Mouse (Mus musculus) embryonic facial prominence, embryonic 10.5 days (tissue): Measurements from ENCODE around the gene Gm49383. TPM values are rescaled to one million over a fixed set of nuclear protein-coding genes. Genes with fewer than 3 reads are reported as not detected.
"Not testable (repeated sequence)": the region's sequence is repeated elsewhere in the genome, so short reads cannot be mapped to it uniquely, and the experiment has no call there.

Source experiments
- DNase-seq: peaks from one replicate; pipeline ENCODE4 v3.0.0-alpha.2; 2017; ENCODE audit warnings: low spot score
- H3K27ac ChIP-seq: fragments of 300-500 bp; sonication (generic); replicated peaks from 2 replicates; pipeline ENCODE4 v1.5.1; 2016; ENCODE audit warnings: mild to moderate bottlenecking
- H3K27me3 ChIP-seq: fragments of 300-500 bp; sonication (generic); replicated peaks from 2 replicates; pipeline ENCODE4 v1.6.1; 2016; ENCODE audit warnings: low read depth, mild to moderate bottlenecking; ENCODE audit not compliant: poor library complexity, severe bottlenecking
- H3K36me3 ChIP-seq: fragments of 300-500 bp; sonication (generic); replicated peaks from 2 replicates; pipeline ENCODE4 v1.6.1; 2016; ENCODE audit warnings: mild to moderate bottlenecking, moderate library complexity
- H3K4me1 ChIP-seq: fragments of 300-500 bp; sonication (generic); 2 replicates; pipeline ENCODE4 v1.6.1; 2016
- H3K4me3 ChIP-seq: fragments of 300-500 bp; sonication (generic); 2 replicates; pipeline ENCODE4 v1.5.1; 2016; ENCODE audit warnings: mild to moderate bottlenecking, moderate library complexity
- H3K9me3 ChIP-seq: fragments of 300-500 bp; sonication (generic); 2 replicates; pipeline ENCODE4 v1.6.1; 2016; ENCODE audit warnings: mild to moderate bottlenecking
- WGBS: fragments of 180-500 bp; shearing (Covaris S2); methylation state at CpG from one replicate; pipeline ENCODE4 v1.1.7; 2016; 5-methylcytosine and 5-hydroxymethylcytosine counted together
- polyA plus RNA-seq: library from polyadenylated mRNA; unstranded; fragments of >200 nt; fragmentation: Nextera tagmentation; extraction: Ambion mirVana; gene quantifications from 2 replicates; pipeline ENCODE4 v1.2.1, GENCODE M21; 2016

Gm49383 gene
- polyA plus RNA-seq, 1 experiment from 2014 or later = 57.7 TPM

GRCm38 (mm10) chr12:69168461-69169106, 28.3 kb downstream of the Gm49383 start, which contains the start of gene Lrr1:
TSS of gene Lrr1 (plus strand) at chr12:69168814.
- Histone ChIP-seq H3K9me3 (no peaks in the 10 kb centered on the region), H3K27me3 (no peaks in the 10 kb centered on the region), H3K27ac (peak within 1 kb of the TSS; percentile 96), H3K4me3 (peak within 1 kb of the TSS; percentile 83), H3K36me3 (peaks cover 15% of the 10 kb centered on the region), H3K4me1 (peaks cover 16% of the 10 kb centered on the region)
- WGBS = under 1% methylated on average over 40 of the region's 40 CpGs
- peak; percentile 87 for DNase-seq

- no peak for DNase-seq
- no peaks in the 10 kb centered on the region for H3K9me3 ChIP-seq
- 9% methylated on average over 18 of the region's 18 CpGs for WGBS
- peaks cover 16% of the 10 kb centered on the region for H3K4me1 ChIP-seq
- H3K36me3 ChIP-seq = peaks cover 9% of the 10 kb centered on the region
- H3K27me3 ChIP-seq = no peaks in the 10 kb centered on the region
- H3K27ac ChIP-seq = peak overlapping the region; percentile 96
- peak overlapping the region; percentile 83 for H3K4me3 ChIP-seq
Measured at GRCm38 (mm10) chr12:69167656-69168460, 29.0 kb downstream of the Gm49383 start.

GRCm38 (mm10) chr12:69166861-69167581, 29.9 kb downstream of the Gm49383 start:
- peaks cover 16% of the 10 kb centered on the region for H3K4me1 ChIP-seq
- H3K9me3 ChIP-seq, H3K27ac ChIP-seq, DNase-seq, H3K4me3 ChIP-seq, H3K27me3 ChIP-seq, H3K36me3 ChIP-seq: not testable (repeated sequence)
- 65% methylated on average over 8 of the region's 8 CpGs for WGBS

- H3K9me3 ChIP-seq = no peaks in the 10 kb centered on the region
- H3K4me1 ChIP-seq = peaks cover 12% of the 10 kb centered on the region
- WGBS = 60% methylated on average over 3 of the region's 3 CpGs
- H3K27ac ChIP-seq = no peak overlapping the region
- no peak overlapping the region for H3K4me3 ChIP-seq
- H3K27me3 ChIP-seq = no peaks in the 10 kb centered on the region
- no peak for DNase-seq
- H3K36me3 ChIP-seq = no peaks in the 10 kb centered on the region
Measured at GRCm38 (mm10) chr12:69164904-69165303, 32.0 kb downstream of the Gm49383 start.

GRCm38 (mm10) chr12:69163586-69163985, 33.3 kb downstream of the Gm49383 start:
- not testable (repeated sequence) for H3K4me1 ChIP-seq, H3K27me3 ChIP-seq, H3K27ac ChIP-seq, H3K4me3 ChIP-seq, H3K9me3 ChIP-seq, DNase-seq, H3K36me3 ChIP-seq
- WGBS = 87% methylated on average over 4 of the region's 4 CpGs

- H3K27me3 ChIP-seq, DNase-seq, H3K27ac ChIP-seq, H3K9me3 ChIP-seq, H3K4me1 ChIP-seq, H3K4me3 ChIP-seq: not testable (repeated sequence)
- 78% methylated on average over 2 of the region's 2 CpGs for WGBS
- H3K36me3 ChIP-seq = peaks cover 23% of the 10 kb centered on the region
Measured at GRCm38 (mm10) chr12:69160677-69161076, 36.2 kb downstream of the Gm49383 start.

- H3K27ac ChIP-seq = no peak overlapping the region
- 0 out of 2 replicates have a peak, but pooled peaks cover 5% of the 10 kb centered on the region for H3K4me1 ChIP-seq
- peaks cover 30% of the 10 kb centered on the region for H3K36me3 ChIP-seq
- peak; percentile 25 for DNase-seq
- no peaks in the 10 kb centered on the region for H3K9me3 ChIP-seq
- H3K27me3 ChIP-seq = no peaks in the 10 kb centered on the region
- WGBS = 7% methylated on average over 9 of the region's 9 CpGs
- H3K4me3 ChIP-seq = peak overlapping the region; percentile 77
Measured at GRCm38 (mm10) chr12:69159578-69159940, 37.3 kb downstream of the Gm49383 start.

- not testable (repeated sequence) for H3K27me3 ChIP-seq, H3K9me3 ChIP-seq, H3K4me1 ChIP-seq
- under 1% methylated on average over 63 of the region's 68 CpGs for WGBS
- Histone ChIP-seq H3K4me3 (peak within 1 kb of the TSS; percentile 77), H3K36me3 (peaks cover 30% of the 10 kb centered on the region), H3K27ac (peak within 1 kb of the TSS; percentile 95)
- DNase-seq = peak; percentile 98
Measured at GRCm38 (mm10) chr12:69158765-69159577, 37.9 kb downstream of the Gm49383 start, which contains the start of gene Rps29. TSS of gene Rps29 (minus strand) at chr12:69159186.

GRCm38 (mm10) chr12:69158366-69158764, 38.5 kb downstream of the Gm49383 start:
- WGBS = 1% methylated on average over 19 of the region's 19 CpGs
- Histone ChIP-seq H3K9me3 (no peaks in the 10 kb centered on the region), H3K4me3 (peak overlapping the region; percentile 77), H3K27ac (peak overlapping the region; percentile 95), H3K4me1 (0 out of 2 replicates have a peak, but pooled peaks cover 5% of the 10 kb centered on the region), H3K36me3 (peaks cover 30% of the 10 kb centered on the region), H3K27me3 (no peaks in the 10 kb centered on the region)
- no peak for DNase-seq

- no peak for DNase-seq
- Histone ChIP-seq H3K36me3 (peaks cover 30% of the 10 kb centered on the region), H3K4me3 (peak overlapping the region; percentile 77; the same call in 1 of the 2 replicates), H3K9me3 (no peaks in the 10 kb centered on the region), H3K4me1 (0 out of 2 replicates have a peak, but pooled peaks cover 5% of the 10 kb centered on the region), H3K27me3 (no peaks in the 10 kb centered on the region), H3K27ac (no peak overlapping the region)
- WGBS = 96% methylated on average over 2 of the region's 2 CpGs
Measured at GRCm38 (mm10) chr12:69157107-69157506, 39.8 kb downstream of the Gm49383 start.

- DNase-seq = no peak
- H3K27ac ChIP-seq = no peak overlapping the region
- 0 out of 2 replicates have a peak, but pooled peaks cover 5% of the 10 kb centered on the region for H3K4me1 ChIP-seq
- H3K36me3 ChIP-seq = peaks cover 30% of the 10 kb centered on the region
- 82% methylated on average over 4 of the region's 4 CpGs for WGBS
- no peak overlapping the region for H3K4me3 ChIP-seq
- no peaks in the 10 kb centered on the region for H3K9me3 ChIP-seq
- H3K27me3 ChIP-seq = no peaks in the 10 kb centered on the region
Measured at GRCm38 (mm10) chr12:69156436-69156835, 40.5 kb downstream of the Gm49383 start.

GRCm38 (mm10) chr12:69155923-69156322, 41.0 kb downstream of the Gm49383 start:
- Histone ChIP-seq H3K27me3 (no peaks in the 10 kb centered on the region), H3K9me3 (no peaks in the 10 kb centered on the region), H3K36me3 (peaks cover 30% of the 10 kb centered on the region), H3K27ac (no peak overlapping the region), H3K4me1 (0 out of 2 replicates have a peak, but pooled peaks cover 5% of the 10 kb centered on the region), H3K4me3 (no peak overlapping the region)
- 84% methylated on average over 2 of the region's 2 CpGs for WGBS
- no peak for DNase-seq
